Mouse (Mus musculus): ENCODE results near the gene Syvn1.

DNA sequence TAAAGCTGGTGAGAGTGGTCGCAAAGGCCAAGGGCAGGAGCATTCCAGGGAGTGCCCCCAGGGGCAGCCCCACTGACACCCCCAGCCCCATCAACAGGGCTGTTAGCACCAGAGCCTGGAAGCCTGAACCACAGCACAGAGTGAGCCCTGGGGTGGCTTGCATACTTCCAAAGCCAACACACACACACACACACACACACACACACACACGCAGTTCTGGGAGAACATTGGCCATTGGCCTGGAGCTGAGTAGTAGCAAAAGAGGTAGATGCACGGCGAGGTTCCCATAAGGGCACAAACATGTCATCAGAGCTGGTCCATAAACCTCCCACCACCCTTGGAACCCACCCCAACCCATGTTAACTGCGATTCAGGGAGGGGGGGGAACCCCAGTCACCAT lies 20.2 kb downstream of the Syvn1 start:
- TF ChIP-seq POLR2A (IDR thresholded peaks at IDR 0.05; ENCODE audit: insufficient read depth, low read depth, low read length) = no peak
- TF ChIP-seq CTCF (IDR thresholded peaks at IDR 0.05; ENCODE audit: insufficient read depth, low read depth, low read length) = no peak

Measured in olfactory bulb, adult 2 months (tissue).